Mouse (Mus musculus): ENCODE measurements around the gene Gpr35. TPM values are rescaled to one million over a fixed set of nuclear protein-coding genes. Genes with fewer than 3 reads are reported as not detected.

The Gpr35 gene
- 1.0 TPM for polyA plus RNA-seq (2012; fragmentation: generic; extraction: Trizol)

DNA sequence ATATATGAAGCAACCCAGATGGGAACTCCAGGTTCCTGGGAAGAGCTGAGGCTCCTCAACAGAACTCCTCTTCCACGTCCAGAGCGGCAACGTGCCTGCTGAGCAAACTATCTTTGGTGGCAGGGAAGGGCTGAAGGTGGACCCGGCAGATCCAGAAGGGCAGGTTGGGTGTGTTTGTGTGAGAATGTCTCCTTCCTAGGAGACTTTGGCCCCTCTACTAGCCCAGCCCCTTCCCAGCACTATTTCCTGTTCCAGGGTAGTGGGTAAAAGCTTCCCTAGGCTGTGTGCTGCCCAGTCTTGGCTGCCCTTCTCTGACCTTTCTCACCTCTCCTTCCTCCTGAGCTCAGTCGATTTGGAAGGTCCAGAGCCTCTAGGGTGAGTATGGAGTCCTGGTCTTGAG, at the start of gene Gpr35:
Gene Gpr35 (plus strand): TSS at position 259 of the 400 bp plus-strand sequence.
- H3K79me2 ChIP-seq (ENCODE audit: control insufficient read depth, insufficient read depth), result no peaks in the 10 kb centered on the region
- no peak within 1 kb of the TSS for H3ac ChIP-seq (ENCODE audit: control insufficient read depth, insufficient read length)
- H3K36me3 ChIP-seq (ENCODE audit: control insufficient read depth, insufficient read depth), result no peaks in the 10 kb centered on the region
- TF ChIP-seq TCF3 (IDR thresholded peaks at IDR 0.05; ENCODE audit: insufficient read length, low read depth) (no peak), MYOG (IDR thresholded peaks at IDR 0.05; ENCODE audit: control insufficient read depth in 1 of 3, insufficient read depth in 1 of 3, insufficient read length in 2 of 3, low read depth in 2 of 3) (no peak), MYOD1 (IDR thresholded peaks at IDR 0.05; ENCODE audit: control insufficient read depth in 1 of 3, insufficient read length in 2 of 3, low read depth in 2 of 3) (no peak), MAX (IDR thresholded peaks at IDR 0.05; ENCODE audit: low read depth) (no peak), POLR2AphosphoS2 (IDR thresholded peaks at IDR 0.05; ENCODE audit: insufficient read length, low read depth) (no peak), SRF (IDR thresholded peaks at IDR 0.05; ENCODE audit: control insufficient read depth, insufficient read length, low read depth) (no peak), REST (IDR thresholded peaks at IDR 0.05; ENCODE audit: insufficient read depth, insufficient read length) (no peak), TCF12 (IDR thresholded peaks at IDR 0.05; ENCODE audit: insufficient read depth, poor library complexity, severe bottlenecking) (no peak), CEBPB (IDR thresholded peaks at IDR 0.05; ENCODE audit: insufficient read depth, poor library complexity, severe bottlenecking) (no peak), POLR2A (IDR thresholded peaks at IDR 0.05; ENCODE audit: insufficient read length, low read depth) (no peak), E2F4 (IDR thresholded peaks at IDR 0.05; ENCODE audit: insufficient read depth) (no peak)
- H3K4me3 ChIP-seq, result no peak within 1 kb of the TSS
- no peak within 1 kb of the TSS for H3K4me2 ChIP-seq (ENCODE audit: low read depth)
- H3K27me3 ChIP-seq (ENCODE audit: control insufficient read depth, insufficient read depth, insufficient read length), result no peaks in the 10 kb centered on the region

DNA sequence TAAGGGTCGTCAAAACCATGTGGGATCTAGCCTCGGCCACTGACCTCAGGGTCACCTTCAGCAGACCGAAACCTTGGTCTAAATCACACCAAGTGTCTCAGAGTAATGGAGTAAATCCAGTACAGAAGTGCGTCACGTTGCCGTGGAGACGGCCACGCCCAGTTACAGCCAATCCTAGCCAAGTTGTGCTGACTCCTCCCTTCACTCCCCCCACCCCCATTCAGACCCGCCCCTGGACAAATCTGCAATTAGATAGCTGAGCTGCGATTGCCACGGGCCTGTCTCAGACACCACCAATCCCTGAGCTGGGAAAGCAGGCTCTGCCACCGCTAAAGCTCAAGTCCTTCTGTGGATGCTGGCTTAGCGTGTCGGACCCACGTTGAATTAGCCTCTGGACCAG, 47.9 kb upstream of the Gpr35 start, which contains the start of gene Ankmy1:
Gene Ankmy1 (minus strand): TSS at position 121 of the 400 bp plus-strand sequence.
- no peaks in the 10 kb centered on the region for H3K36me3 ChIP-seq (ENCODE audit: control insufficient read depth, insufficient read depth)
- no peaks in the 10 kb centered on the region for H3K79me2 ChIP-seq (ENCODE audit: control insufficient read depth, insufficient read depth)
- H3K4me2 ChIP-seq (ENCODE audit: low read depth), result peak within 1 kb of the TSS; percentile 74
- H3ac ChIP-seq (ENCODE audit: control insufficient read depth, insufficient read length), result no peak within 1 kb of the TSS
- no peaks in the 10 kb centered on the region for H3K27me3 ChIP-seq (ENCODE audit: control insufficient read depth, insufficient read depth, insufficient read length)
- TF ChIP-seq TCF12 (IDR thresholded peaks at IDR 0.05; ENCODE audit: insufficient read depth, poor library complexity, severe bottlenecking) (no peak), MYOD1 (IDR thresholded peaks at IDR 0.05; ENCODE audit: control insufficient read depth in 1 of 3, insufficient read length in 2 of 3, low read depth in 2 of 3) (no peak), E2F4 (IDR thresholded peaks at IDR 0.05; ENCODE audit: insufficient read depth) (no peak), POLR2A (IDR thresholded peaks at IDR 0.05; ENCODE audit: insufficient read length, low read depth) (peak; percentile 52), MYOG (IDR thresholded peaks at IDR 0.05; ENCODE audit: control insufficient read depth in 1 of 3, insufficient read depth in 1 of 3, insufficient read length in 2 of 3, low read depth in 2 of 3) (no peak)
- no peak within 1 kb of the TSS for H3K4me3 ChIP-seq

DNA sequence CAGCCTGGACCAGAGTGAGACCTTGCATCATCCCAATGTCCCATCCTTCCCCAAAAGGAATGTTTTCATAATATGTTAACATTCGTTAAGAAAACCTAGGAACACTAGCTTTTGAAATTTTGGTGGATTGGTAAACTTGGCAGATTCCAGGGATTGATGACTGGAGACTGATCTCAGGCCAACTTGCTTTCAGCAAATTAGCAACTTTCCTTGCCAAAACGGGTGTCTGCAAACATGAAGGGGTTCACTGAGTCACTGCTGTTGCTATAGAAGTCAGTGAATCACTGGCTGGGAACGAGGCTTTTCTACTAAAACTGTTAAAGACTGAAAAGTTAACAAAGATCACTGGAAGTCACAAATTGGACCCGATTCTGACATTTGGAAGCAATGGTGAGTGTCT, 47.0 kb upstream of the Gpr35 start:
- H3K36me3 ChIP-seq (ENCODE audit: control insufficient read depth, insufficient read depth), result no peaks in the 10 kb centered on the region
- no peaks in the 10 kb centered on the region for H3K79me2 ChIP-seq (ENCODE audit: control insufficient read depth, insufficient read depth)
- TF ChIP-seq POLR2AphosphoS2 (IDR thresholded peaks at IDR 0.05; ENCODE audit: insufficient read length, low read depth), result no peak
- TF ChIP-seq CEBPB (IDR thresholded peaks at IDR 0.05; ENCODE audit: insufficient read depth, poor library complexity, severe bottlenecking), result 0 out of 2 replicates have a peak, but pooled peaks have one; percentile 28
- no peak overlapping the region for H3ac ChIP-seq (ENCODE audit: control insufficient read depth, insufficient read length)
- no peak overlapping the region for H3K4me3 ChIP-seq
- H3K4me2 ChIP-seq (ENCODE audit: low read depth), result peak overlapping the region; percentile 74
- no peaks in the 10 kb centered on the region for H3K27me3 ChIP-seq (ENCODE audit: control insufficient read depth, insufficient read depth, insufficient read length)

DNA sequence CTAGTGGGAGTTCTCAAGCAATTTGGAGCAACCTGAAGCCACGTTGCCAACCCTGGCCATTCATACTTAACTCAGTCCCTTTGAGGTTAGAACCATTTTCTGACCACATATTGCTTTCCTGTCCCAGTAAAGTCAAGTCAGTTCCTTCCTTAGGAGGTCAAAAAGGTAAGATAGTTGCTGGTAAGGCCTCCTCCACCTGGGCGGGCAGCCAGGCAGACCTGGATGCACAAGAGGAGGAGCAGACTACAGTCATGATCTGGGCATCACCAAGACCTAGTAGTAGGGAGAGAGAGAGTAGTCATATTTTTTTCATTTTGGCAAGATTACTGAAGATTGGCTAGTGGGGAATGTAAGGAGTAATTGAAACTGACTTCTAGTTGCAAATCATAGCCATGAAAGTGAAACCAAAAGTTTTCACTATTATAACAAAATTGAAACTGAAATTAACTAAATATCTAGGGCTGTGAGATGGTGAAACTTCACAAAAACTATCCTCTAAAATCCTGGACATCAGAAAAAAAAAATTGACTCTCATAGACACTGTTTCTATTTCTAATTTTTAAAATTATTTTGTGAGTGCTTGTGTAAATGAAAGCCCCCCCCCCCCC, 44.9 kb upstream of the Gpr35 start:
- Histone ChIP-seq H3ac (ENCODE audit: control insufficient read depth, insufficient read length) (no peak overlapping the region), H3K4me2 (ENCODE audit: low read depth) (peak overlapping the region; percentile 80), H3K36me3 (ENCODE audit: control insufficient read depth, insufficient read depth) (no peaks in the 10 kb centered on the region), H3K4me3 (peak overlapping the region; percentile 32), H3K27me3 (ENCODE audit: control insufficient read depth, insufficient read depth, insufficient read length) (no peaks in the 10 kb centered on the region), H3K79me2 (ENCODE audit: control insufficient read depth, insufficient read depth) (peaks cover 10% of the 10 kb centered on the region)
- TF ChIP-seq USF1 (IDR thresholded peaks at IDR 0.05; ENCODE audit: low read depth), result no peak
- TF ChIP-seq REST (IDR thresholded peaks at IDR 0.05; ENCODE audit: insufficient read depth, insufficient read length), result no peak
- no peak for TF ChIP-seq POLR2A (IDR thresholded peaks at IDR 0.05; ENCODE audit: insufficient read length, low read depth)
- no peak for TF ChIP-seq TCF12 (IDR thresholded peaks at IDR 0.05; ENCODE audit: insufficient read depth, poor library complexity, severe bottlenecking)
- no peak for TF ChIP-seq E2F4 (IDR thresholded peaks at IDR 0.05; ENCODE audit: insufficient read depth)
- TF ChIP-seq MYOD1 (IDR thresholded peaks at IDR 0.05; ENCODE audit: control insufficient read depth in 1 of 3, insufficient read length in 2 of 3, low read depth in 2 of 3), result no peak
- TF ChIP-seq POLR2AphosphoS2 (IDR thresholded peaks at IDR 0.05; ENCODE audit: insufficient read length, low read depth), result no peak
- TF ChIP-seq MYOG (IDR thresholded peaks at IDR 0.05; ENCODE audit: control insufficient read depth in 1 of 3, insufficient read depth in 1 of 3, insufficient read length in 2 of 3, low read depth in 2 of 3), result no peak

DNA sequence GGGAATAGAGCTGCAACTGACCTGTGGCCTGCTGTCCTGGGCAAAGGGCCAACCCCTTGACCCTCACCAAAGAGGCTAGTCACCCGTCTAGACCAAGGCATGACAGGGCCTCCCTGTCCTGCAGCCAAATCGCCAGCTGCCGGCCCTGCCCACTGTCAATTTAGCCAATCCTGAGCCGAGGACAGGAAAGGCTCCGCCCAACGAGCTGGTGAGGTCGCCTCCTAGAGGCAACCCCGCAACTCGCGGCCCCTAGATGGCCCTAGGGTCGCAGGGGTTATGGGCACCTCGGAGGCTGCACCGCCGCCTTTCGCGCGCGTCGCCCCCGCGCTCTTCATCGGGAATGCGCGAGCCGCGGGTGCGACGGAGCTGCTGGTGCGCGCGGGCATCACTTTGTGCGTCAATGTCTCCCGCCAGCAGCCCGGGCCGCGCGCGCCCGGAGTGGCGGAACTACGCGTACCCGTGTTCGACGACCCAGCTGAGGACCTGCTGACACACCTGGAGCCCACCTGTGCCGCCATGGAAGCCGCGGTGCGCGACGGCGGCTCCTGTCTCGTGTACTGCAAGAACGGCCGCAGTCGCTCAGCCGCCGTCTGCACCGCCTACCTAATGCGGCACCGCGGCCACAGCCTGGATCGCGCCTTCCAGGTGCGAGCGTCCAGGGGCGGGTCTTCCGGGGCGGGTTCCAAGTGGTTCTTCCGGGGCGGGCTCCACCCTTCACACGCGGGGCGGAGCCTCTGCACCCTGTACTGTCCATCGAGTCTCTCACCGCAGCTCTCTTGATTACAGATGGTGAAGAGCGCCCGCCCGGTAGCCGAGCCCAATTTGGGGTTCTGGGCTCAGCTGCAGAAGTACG, 43.7 kb upstream of the Gpr35 start, which contains the start of gene Dusp28:
Gene Dusp28 (plus strand): TSS at position 203 of the 853 bp plus-strand sequence.
- no peaks in the 10 kb centered on the region for H3K27me3 ChIP-seq (ENCODE audit: control insufficient read depth, insufficient read depth, insufficient read length)
- peak within 1 kb of the TSS; percentile 77 for H3ac ChIP-seq (ENCODE audit: control insufficient read depth, insufficient read length)
- peak within 1 kb of the TSS; percentile 32 for H3K4me3 ChIP-seq
- H3K4me2 ChIP-seq (ENCODE audit: low read depth), result peak within 1 kb of the TSS; percentile 87
- peaks cover 10% of the 10 kb centered on the region for H3K79me2 ChIP-seq (ENCODE audit: control insufficient read depth, insufficient read depth)
- no peaks in the 10 kb centered on the region for H3K36me3 ChIP-seq (ENCODE audit: control insufficient read depth, insufficient read depth)
- TF ChIP-seq REST (IDR thresholded peaks at IDR 0.05; ENCODE audit: insufficient read depth, insufficient read length) (no peak), E2F4 (IDR thresholded peaks at IDR 0.05; ENCODE audit: insufficient read depth) (no peak), CEBPB (IDR thresholded peaks at IDR 0.05; ENCODE audit: insufficient read depth, poor library complexity, severe bottlenecking) (no peak), MYOG (IDR thresholded peaks at IDR 0.05; ENCODE audit: control insufficient read depth in 1 of 3, insufficient read depth in 1 of 3, insufficient read length in 2 of 3, low read depth in 2 of 3) (peak; percentile 40 to 94 (median 62)), SRF (IDR thresholded peaks at IDR 0.05; ENCODE audit: control insufficient read depth, insufficient read length, low read depth) (peak; percentile 42), POLR2A (IDR thresholded peaks at IDR 0.05; ENCODE audit: insufficient read length, low read depth) (peak; percentile 60), TCF3 (IDR thresholded peaks at IDR 0.05; ENCODE audit: insufficient read length, low read depth) (no peak), USF1 (IDR thresholded peaks at IDR 0.05; ENCODE audit: low read depth) (no peak), MYOD1 (IDR thresholded peaks at IDR 0.05; ENCODE audit: control insufficient read depth in 1 of 3, insufficient read length in 2 of 3, low read depth in 2 of 3) (peak in 2 of 3 experiments; percentile 77 to 88), MAX (IDR thresholded peaks at IDR 0.05; ENCODE audit: low read depth) (no peak), POLR2AphosphoS2 (IDR thresholded peaks at IDR 0.05; ENCODE audit: insufficient read length, low read depth) (peak; percentile 73), TCF12 (IDR thresholded peaks at IDR 0.05; ENCODE audit: insufficient read depth, poor library complexity, severe bottlenecking) (no peak)
